Mouse (Mus musculus): ENCODE results near the gene Ckap4. TPM values are rescaled to one million over a fixed set of nuclear protein-coding genes. Genes with fewer than 3 reads are reported as not detected.
A peak's percentile ranks its signal among the peaks of the same experiment; 100 is the strongest.

Gene Ckap4
- polyA plus RNA-seq, 1 experiment from 2014 or later, result 63.3 TPM

DNA sequence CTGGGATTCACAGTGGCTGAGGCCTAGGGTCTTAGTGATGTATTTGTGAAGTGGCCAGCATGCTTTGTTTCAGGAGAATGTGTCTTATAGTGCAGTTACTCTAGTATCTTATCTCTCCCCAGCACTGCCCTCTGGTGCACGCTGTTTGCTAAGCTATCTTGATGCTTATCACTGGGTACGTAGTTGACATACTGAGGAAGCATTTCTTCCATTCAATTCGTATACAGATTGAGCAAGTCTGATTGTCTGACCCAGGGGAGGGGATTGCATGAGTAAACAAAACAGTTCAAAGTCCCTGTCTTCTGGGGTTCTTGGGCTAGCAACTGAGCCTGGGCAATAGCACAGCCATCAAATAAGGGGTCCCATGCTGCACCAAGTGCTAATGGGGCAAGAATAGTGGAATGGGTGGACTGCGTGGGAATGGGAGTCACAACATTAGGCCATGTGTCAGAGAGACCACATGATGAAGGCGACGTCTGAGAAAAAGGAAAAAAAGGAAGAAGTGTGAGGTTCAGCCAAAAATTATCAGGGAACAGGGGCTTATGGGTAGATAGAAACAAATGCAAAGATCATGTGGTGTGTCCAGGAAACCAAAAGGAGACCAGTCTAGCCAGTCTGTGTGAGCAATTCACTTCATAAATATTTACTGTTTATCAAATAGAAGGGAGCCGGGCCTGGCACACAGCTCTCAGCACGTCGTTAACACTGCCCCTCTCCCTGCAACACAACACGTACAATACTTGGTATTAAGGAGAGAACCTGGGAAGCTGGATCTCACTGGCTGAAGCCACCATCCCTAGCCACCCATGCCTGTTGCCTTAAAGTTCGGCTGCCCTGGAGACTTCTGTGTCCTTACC, 9.2 kb upstream of the Ckap4 start:
- Histone ChIP-seq H3K4me3 (no peak overlapping the region), H3K4me1 (peaks cover 15% of the 10 kb centered on the region), H3K27me3 (ENCODE audit: low read depth, poor library complexity, severe bottlenecking) (no peaks in the 10 kb centered on the region), H3K27ac (no peak overlapping the region), H3K9me3 (replicated peaks) (no peaks in the 10 kb centered on the region), H3K36me3 (no peaks in the 10 kb centered on the region)
- WGBS, result 77% methylated on average over 11 of the region's 11 CpGs
- DNase-seq (ENCODE audit: low spot score), result no peak

DNA sequence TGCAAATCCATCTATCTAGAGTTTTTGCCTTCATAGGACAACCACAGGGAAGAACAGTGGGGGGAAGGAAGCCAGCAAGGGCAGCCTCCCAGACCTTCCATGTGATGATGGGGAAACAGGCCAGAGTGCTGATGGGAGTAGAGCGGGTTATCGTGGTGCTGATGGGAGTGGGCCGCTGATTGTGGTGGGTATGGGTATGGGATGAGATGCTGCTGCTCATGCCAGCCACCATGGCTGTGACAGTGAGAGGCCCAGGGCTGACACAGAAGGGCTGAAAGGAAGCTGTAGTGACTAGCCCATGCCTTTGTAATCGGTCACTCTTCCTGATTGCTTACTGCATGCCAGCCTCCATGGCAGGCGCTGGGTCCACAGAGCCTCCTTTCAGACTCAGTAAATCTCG, 5.8 kb upstream of the Ckap4 start:
- H3K27ac ChIP-seq, result no peak overlapping the region
- DNase-seq (ENCODE audit: low spot score), result no peak
- H3K4me3 ChIP-seq, result no peak overlapping the region
- no peaks in the 10 kb centered on the region for H3K9me3 ChIP-seq (replicated peaks)
- peaks cover 16% of the 10 kb centered on the region for H3K4me1 ChIP-seq
- H3K36me3 ChIP-seq, result no peaks in the 10 kb centered on the region
- WGBS, result 91% methylated on average over 6 of the region's 6 CpGs
- H3K27me3 ChIP-seq (ENCODE audit: low read depth, poor library complexity, severe bottlenecking), result no peaks in the 10 kb centered on the region

DNA sequence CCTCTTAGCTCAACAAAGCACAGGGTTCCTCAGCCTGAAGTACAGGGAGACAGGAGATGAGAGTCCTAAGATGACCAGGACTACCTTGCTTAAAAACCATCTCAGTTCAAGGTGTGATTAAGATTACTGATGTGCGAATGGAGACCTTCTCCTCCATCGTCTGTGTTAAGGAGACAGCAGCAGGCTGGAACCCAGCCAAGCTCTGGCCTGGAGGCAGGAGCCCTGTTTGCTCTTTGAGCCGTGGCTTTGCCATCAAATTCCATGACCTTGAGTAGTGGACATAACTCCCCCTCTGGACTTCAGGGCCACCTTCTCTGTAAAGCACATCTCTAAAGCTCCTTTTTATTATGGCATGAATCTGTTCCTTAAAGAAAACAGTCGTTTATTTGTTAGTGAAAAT, 2.0 kb upstream of the Ckap4 start:
- Histone ChIP-seq H3K36me3 (peaks cover 15% of the 10 kb centered on the region), H3K4me3 (no peak overlapping the region), H3K9me3 (replicated peaks) (no peaks in the 10 kb centered on the region), H3K27me3 (ENCODE audit: low read depth, poor library complexity, severe bottlenecking) (no peaks in the 10 kb centered on the region), H3K4me1 (peaks cover 31% of the 10 kb centered on the region), H3K27ac (no peak overlapping the region)
- DNase-seq (ENCODE audit: low spot score), result no peak
- WGBS, result 78% methylated on average over 4 of the region's 4 CpGs

DNA sequence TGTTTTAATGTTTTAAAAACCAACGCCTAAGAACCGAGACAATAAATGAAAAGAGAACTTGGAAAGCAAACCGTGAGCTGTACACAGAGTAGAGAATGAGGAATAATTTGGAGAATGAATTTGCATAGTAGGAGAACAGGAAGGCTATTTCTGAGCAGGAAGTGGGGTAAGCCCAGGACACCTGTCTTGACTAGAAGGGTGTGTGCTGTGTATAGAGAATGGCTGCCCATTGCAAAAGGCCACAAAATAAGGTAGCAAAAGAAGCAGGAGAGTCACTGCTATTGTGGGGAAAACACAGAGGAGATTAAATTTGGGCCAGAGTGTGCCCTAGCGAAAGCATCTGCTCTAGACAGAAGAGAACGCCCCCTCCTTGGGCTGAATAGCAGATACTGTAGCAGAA, 1.6 kb upstream of the Ckap4 start:
- no peak for DNase-seq (ENCODE audit: low spot score)
- H3K36me3 ChIP-seq, result peaks cover 19% of the 10 kb centered on the region
- H3K4me3 ChIP-seq, result no peak overlapping the region
- WGBS, result 87% methylated on average over 5 of the region's 5 CpGs
- H3K9me3 ChIP-seq (replicated peaks), result no peaks in the 10 kb centered on the region
- no peak overlapping the region for H3K27ac ChIP-seq
- H3K4me1 ChIP-seq, result peaks cover 35% of the 10 kb centered on the region
- H3K27me3 ChIP-seq (ENCODE audit: low read depth, poor library complexity, severe bottlenecking), result no peaks in the 10 kb centered on the region

DNA sequence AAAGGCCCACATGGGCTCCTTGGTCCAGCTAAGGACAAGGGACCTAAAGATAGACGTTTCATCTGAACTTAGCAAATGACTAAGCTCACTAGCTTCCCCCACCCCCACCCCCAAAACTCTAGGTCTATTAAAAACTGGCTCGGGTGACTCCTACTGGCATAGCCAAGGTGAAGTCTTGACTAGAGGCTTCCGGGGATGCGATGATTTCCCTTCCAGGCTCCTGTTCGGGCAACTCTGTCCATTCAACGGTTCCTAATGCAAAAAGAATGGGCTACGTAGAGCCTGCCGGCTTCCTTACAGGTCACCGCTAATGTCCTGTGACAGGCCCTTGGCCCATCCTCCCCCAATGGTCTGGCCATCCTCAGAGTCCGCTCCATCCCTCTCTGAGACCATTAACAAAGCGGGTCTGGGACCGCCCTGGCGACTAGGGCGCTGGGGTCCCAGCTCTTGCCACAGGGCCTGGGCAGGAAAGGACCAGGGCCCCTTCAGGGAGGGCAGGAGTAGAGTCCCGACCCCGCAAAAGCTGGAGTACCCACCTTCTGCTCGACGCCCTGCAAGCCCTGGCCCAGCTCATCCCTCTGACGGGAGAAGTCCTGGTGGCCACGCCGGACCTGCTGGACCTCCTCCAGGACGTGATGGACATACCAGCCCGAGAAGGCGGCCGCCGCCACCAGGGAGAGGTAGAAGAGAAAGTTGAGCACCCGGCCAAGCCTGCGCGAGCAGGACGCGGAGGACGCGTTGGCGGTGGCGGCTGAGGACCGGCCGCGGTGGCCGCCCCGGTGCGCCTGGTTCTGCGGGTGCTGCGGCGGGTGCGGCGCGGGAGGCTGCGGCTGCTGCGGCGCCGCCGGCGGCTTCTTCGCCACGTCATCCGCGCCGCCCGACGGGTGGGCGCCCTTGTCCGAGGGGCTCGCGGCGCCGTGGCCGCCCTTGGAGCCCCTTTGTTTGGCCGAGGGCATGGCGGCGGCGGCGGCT, 665 bp downstream of the Ckap4 start:
- under 1% methylated on average over 71 of the region's 72 CpGs for WGBS
- H3K4me1 ChIP-seq, result peaks cover 37% of the 10 kb centered on the region
- H3K9me3 ChIP-seq (replicated peaks), result no peaks in the 10 kb centered on the region
- peak overlapping the region; percentile 96 for H3K4me3 ChIP-seq
- peak overlapping the region; percentile 98 for H3K27ac ChIP-seq
- peak; percentile 80 for DNase-seq (ENCODE audit: low spot score)
- H3K27me3 ChIP-seq (ENCODE audit: low read depth, poor library complexity, severe bottlenecking), result no peaks in the 10 kb centered on the region
- H3K36me3 ChIP-seq, result peaks cover 40% of the 10 kb centered on the region

DNA sequence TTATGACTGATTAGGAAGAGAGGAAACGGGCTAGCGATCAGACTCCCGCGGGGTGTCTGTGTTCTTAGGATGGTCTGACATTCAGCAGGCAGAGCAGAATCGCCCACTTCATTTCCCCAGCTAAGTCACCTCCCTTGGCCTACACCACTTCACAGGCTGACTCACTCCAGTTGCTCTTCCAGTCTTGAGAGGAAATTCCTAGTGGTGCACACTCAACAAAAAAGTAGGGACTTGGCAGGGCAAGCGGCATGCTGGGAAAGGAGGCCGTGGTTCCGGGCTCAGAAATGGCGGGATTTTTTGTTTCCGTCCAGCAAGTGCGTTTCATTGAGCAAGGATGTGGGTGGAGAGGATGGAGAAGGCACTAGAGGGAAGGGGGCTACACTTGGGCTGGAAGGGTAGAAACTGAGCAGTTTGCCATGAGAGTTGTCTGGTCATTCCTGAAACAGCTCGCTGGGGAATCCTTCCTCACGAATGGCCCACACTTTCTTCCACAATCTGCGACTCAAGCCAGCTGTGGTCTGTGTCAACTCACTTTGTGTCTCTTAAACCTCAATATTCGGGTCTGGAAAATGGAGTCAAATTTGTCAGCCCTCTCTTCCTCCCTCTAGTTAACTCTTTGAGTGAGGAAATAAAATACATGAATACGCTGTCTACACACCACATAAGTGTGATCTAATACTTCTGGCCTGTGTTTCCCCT, 1.5 kb downstream of the Ckap4 start:
- peak overlapping the region; percentile 96 for H3K4me3 ChIP-seq
- H3K27ac ChIP-seq, result peak overlapping the region; percentile 98
- H3K27me3 ChIP-seq (ENCODE audit: low read depth, poor library complexity, severe bottlenecking), result no peaks in the 10 kb centered on the region
- H3K9me3 ChIP-seq (replicated peaks), result no peaks in the 10 kb centered on the region
- H3K4me1 ChIP-seq, result peaks cover 37% of the 10 kb centered on the region
- 83% methylated on average over 16 of the region's 16 CpGs for WGBS
- peaks cover 48% of the 10 kb centered on the region for H3K36me3 ChIP-seq
- no peak for DNase-seq (ENCODE audit: low spot score)

DNA sequence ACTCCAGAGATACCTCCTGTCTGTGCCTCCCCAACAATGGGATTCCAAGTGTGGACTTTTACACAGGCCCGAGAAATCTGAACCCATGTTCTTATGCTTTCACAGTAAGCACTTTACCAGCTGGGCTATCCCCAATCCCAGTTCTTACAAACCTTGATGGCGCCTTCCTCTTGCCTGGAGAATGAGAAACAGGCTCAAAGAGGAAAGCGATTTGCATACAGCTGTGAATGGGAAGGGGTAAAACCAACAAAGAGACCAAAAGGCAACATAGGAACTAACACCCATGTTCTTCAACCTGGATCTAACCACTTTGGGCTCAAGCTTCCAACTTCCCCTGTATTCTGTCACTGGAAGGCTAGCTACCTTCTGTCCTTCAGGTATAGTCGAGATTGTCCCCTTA, 2.3 kb downstream of the Ckap4 start:
- peak overlapping the region; percentile 98; the same call in 1 of the 2 replicates for H3K27ac ChIP-seq
- WGBS, result 86% methylated on average over 4 of the region's 4 CpGs
- H3K4me3 ChIP-seq, result peak overlapping the region; percentile 96
- DNase-seq (ENCODE audit: low spot score), result no peak
- no peaks in the 10 kb centered on the region for H3K9me3 ChIP-seq (replicated peaks)
- no peaks in the 10 kb centered on the region for H3K27me3 ChIP-seq (ENCODE audit: low read depth, poor library complexity, severe bottlenecking)
- peaks cover 37% of the 10 kb centered on the region for H3K4me1 ChIP-seq
- H3K36me3 ChIP-seq, result peaks cover 56% of the 10 kb centered on the region

DNA sequence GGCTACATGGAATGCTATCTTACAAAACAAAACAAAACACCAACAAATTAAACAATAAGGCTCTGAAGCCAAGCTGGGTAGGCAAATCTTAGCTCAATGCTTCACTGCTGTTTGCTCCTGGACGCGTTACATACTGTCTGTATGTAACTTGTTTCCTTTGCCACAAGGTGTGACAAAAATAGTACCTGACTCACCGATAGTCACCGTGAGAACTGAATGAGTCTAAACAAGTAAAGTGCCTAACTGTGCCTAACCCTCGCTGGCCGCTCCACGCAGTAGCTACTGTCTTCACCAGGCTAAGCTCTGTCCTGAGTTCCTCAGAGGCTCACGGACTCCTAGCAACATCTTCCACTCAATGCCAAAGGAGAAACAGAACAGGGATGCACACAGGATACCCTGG, 3.5 kb downstream of the Ckap4 start:
- Histone ChIP-seq H3K36me3 (peaks cover 68% of the 10 kb centered on the region), H3K4me1 (peaks cover 37% of the 10 kb centered on the region), H3K4me3 (0 out of 2 replicates have a peak overlapping the region, but pooled peaks have one; percentile 0), H3K27ac (no peak overlapping the region), H3K9me3 (replicated peaks) (no peaks in the 10 kb centered on the region), H3K27me3 (ENCODE audit: low read depth, poor library complexity, severe bottlenecking) (no peaks in the 10 kb centered on the region)
- 96% methylated on average over 8 of the region's 8 CpGs for WGBS
- DNase-seq (ENCODE audit: low spot score), result no peak

DNA sequence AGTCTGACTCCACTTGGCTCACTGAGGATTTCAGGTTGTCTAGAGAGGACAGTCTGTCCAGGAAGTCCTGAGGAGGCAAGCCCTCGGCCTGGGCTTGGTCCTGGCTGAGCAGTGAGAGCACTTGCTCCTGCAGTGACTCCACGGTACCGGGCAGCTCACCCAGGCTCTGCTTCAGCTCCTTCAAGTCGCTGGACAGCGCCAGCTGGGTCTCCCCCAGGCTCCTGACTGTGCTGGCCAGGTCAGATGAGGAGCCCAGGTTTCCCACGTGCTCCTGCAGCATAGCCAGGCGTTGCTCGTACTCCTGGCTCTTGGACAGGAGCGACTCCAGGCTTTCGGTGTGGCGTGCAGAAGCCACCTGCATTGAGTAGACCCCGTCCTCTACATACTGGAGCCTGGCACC, 6.2 kb downstream of the Ckap4 start:
- WGBS, result 85% methylated on average over 12 of the region's 12 CpGs
- peaks cover 93% of the 10 kb centered on the region for H3K36me3 ChIP-seq

DNA sequence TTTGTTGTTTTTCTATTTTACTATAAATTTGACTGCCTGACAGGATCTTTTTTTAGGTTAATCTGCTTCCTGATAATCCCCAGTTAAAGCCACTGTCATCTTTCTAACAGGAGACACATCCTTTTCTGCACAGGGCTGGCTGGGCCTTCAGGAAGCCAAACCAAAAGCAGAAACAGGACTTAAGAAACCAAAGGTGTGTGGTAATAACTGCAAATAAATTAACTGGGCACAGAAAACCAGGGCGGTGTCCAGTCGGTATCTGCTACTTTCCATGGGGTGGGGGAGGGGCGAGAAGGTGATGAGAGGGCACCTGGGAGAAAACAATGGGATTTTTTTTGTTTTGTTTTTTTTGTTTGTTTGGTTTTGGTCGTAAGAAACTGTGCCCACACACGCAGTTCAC, 6.8 kb downstream of the Ckap4 start:
- peaks cover 93% of the 10 kb centered on the region for H3K36me3 ChIP-seq
- no peak for DNase-seq (ENCODE audit: low spot score)
- no peak overlapping the region for H3K27ac ChIP-seq
- H3K4me1 ChIP-seq, result peaks cover 19% of the 10 kb centered on the region
- H3K4me3 ChIP-seq, result no peak overlapping the region
- 85% methylated on average over 5 of the region's 5 CpGs for WGBS
- no peaks in the 10 kb centered on the region for H3K9me3 ChIP-seq (replicated peaks)
- H3K27me3 ChIP-seq (ENCODE audit: low read depth, poor library complexity, severe bottlenecking), result no peaks in the 10 kb centered on the region

More for the DNA sequence above, 6.2 kb downstream of the Ckap4 start:
- no peak for DNase-seq (ENCODE audit: low spot score)
- H3K27me3 ChIP-seq (ENCODE audit: low read depth, poor library complexity, severe bottlenecking), result no peaks in the 10 kb centered on the region
- no peak overlapping the region for H3K4me3 ChIP-seq
- H3K27ac ChIP-seq, result no peak overlapping the region
- peaks cover 24% of the 10 kb centered on the region for H3K4me1 ChIP-seq
- H3K9me3 ChIP-seq (replicated peaks), result no peaks in the 10 kb centered on the region

DNA sequence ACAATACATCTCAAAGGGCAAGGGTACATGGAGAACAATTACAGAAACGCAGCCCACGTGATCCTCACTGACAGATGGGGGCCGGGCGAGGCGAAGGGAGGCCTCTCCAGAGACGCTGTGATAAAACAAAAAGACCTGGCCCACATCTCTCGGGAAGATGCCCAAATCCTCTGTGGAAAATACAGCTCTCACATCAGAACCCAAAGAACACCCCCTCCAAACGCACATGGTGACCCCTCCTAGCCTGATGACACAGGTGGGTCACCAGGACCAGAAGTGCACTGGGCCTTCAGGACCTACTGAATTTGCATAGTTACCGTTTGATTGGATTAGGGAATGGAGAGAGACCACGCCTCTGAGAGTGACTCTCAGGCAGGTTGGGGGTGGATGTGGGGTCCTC, 7.4 kb downstream of the Ckap4 start:
- DNase-seq (ENCODE audit: low spot score), result no peak
- 82% methylated on average over 10 of the region's 10 CpGs for WGBS
- Histone ChIP-seq H3K9me3 (replicated peaks) (no peaks in the 10 kb centered on the region), H3K27ac (no peak overlapping the region), H3K4me3 (no peak overlapping the region), H3K36me3 (peaks cover 87% of the 10 kb centered on the region), H3K4me1 (peaks cover 13% of the 10 kb centered on the region), H3K27me3 (ENCODE audit: low read depth, poor library complexity, severe bottlenecking) (no peaks in the 10 kb centered on the region)

DNA sequence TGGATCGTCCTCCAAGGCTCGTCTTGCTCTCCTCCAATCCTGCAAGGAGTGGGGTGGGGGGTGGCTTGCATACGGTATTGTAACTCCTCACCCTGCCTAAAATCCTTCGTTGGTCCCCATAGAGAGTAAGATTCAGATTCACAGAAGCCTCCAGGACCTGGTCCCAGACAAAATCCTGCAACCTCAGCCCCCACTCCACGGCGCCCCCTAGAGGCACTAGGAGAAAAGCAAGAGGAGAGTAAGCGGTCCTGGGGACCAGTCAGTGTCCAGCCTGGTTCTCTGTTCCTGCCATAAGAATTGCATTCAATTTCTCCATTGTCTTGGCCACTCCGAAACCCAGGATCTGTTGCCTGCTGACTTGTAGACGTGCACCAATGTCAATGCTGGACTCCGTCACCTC, 10.2 kb downstream of the Ckap4 start:
- H3K27ac ChIP-seq, result no peak overlapping the region
- no peaks in the 10 kb centered on the region for H3K9me3 ChIP-seq (replicated peaks)
- H3K4me3 ChIP-seq, result no peak overlapping the region
- H3K36me3 ChIP-seq, result peaks cover 60% of the 10 kb centered on the region
- WGBS, result 54% methylated on average over 10 of the region's 10 CpGs
- no peaks in the 10 kb centered on the region for H3K4me1 ChIP-seq
- no peaks in the 10 kb centered on the region for H3K27me3 ChIP-seq (ENCODE audit: low read depth, poor library complexity, severe bottlenecking)
- no peak for DNase-seq (ENCODE audit: low spot score)

Data from limb, embryonic 10.5 days (tissue).